Comparison of ENCODE assay signal across 24 mouse cellular contexts in the genomic region with DNA sequence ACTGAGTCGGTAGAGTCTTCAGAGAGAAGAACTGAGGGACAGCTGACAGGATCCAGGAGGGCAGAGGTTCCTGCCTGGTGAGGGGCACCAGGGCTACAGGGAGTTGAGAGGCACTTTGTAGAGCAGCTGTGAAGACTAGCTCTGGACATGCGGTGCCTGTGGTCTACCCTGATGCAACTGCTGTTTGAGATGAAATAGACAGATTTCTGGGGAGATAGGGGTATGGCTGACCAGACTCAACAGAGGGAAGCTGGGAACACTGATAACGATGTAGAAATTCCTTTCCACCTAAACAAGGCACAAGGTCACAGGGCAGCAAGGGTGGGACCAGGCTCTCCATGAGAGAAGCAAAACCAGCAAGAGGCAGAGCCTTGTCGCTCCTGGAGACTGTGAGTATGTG. TPM values are rescaled to one million over a fixed set of nuclear protein-coding genes. Genes with fewer than 3 reads are reported as not detected.
A peak's percentile ranks its signal among the peaks of the same experiment; 100 is the strongest.
DNase-seq lines count a peak whose midpoint lies in the region; ATAC-seq lines count a peak whose summit lies in the region.
"Had no signal": no experiment of that assay in that cellular context is flagged by ENCODE, and none has a peak within 500 bp of the region (broad histone marks: within the 10 kb centered on the region; RNA-seq: fewer than 3 reads in every experiment).

No protein-coding gene starts in this region.

- H3K4me1 ChIP-seq in intestine, embryonic 14.5 days (replicated peaks; ENCODE audit: control insufficient read depth, insufficient read depth, low read length), result peaks cover 3% of the 10 kb centered on the region; the same call in 1 of the 2 replicates
- H3K4me1 ChIP-seq in intestine, embryonic 16.5 days (ENCODE audit: control insufficient read depth, insufficient read depth, low read length), result peaks cover 25% of the 10 kb centered on the region
- H3K4me1 ChIP-seq: forebrain, embryonic 12.5 days had no signal

- 50% methylated on average over 4 of the region's 4 CpGs for WGBS in intestine, embryonic 14.5 days
- 40% methylated on average over 4 of the region's 4 CpGs for WGBS in intestine, embryonic 16.5 days

- H3K9me3 ChIP-seq in intestine, embryonic 14.5 days (ENCODE audit: control insufficient read depth, low read length), result no peaks in the 10 kb centered on the region
- no peaks in the 10 kb centered on the region for H3K9me3 ChIP-seq in intestine, embryonic 16.5 days (ENCODE audit: control insufficient read depth, low read length)
- H3K9me3 ChIP-seq: embryonic facial prominence, embryonic 15.5 days; forebrain, embryonic 12.5 days had no signal

- no peaks in the 10 kb centered on the region for H3K36me3 ChIP-seq in intestine, embryonic 14.5 days (ENCODE audit: control insufficient read depth, insufficient read depth, low read length)
- H3K36me3 ChIP-seq in intestine, embryonic 16.5 days (ENCODE audit: control insufficient read depth, insufficient read depth, low read length), result no peaks in the 10 kb centered on the region
- H3K36me3 ChIP-seq: embryonic facial prominence, embryonic 15.5 days; forebrain, embryonic 12.5 days had no signal

- DNase-seq in intestine, embryonic 14.5 days (ENCODE audit: low spot score), result no peak
- no peak for DNase-seq in right cerebral cortex, postnatal 10 days (ENCODE audit: low spot score in 2 of 2)
- no peak for DNase-seq in adrenal gland, postnatal 10 days
- no peak for DNase-seq in left cerebral cortex, postnatal 10 days (ENCODE audit: extremely low spot score in 1 of 2, low spot score in 2 of 2)
- DNase-seq: adrenal gland, adult 2 months; adrenal gland, postnatal 36 days; cerebellum, adult 2 months; embryo, embryonic 11 days; gastrocnemius, postnatal 14 days; heart, postnatal 10 days had no signal

- no peak overlapping the region for H3K4me2 ChIP-seq in intestine, embryonic 14.5 days (ENCODE audit: low read length)
- no peak overlapping the region for H3K4me2 ChIP-seq in intestine, embryonic 16.5 days (ENCODE audit: low read depth, low read length)
- H3K4me2 ChIP-seq: embryonic facial prominence, embryonic 15.5 days; forebrain, embryonic 12.5 days; hindbrain, embryonic 14.5 days had no signal

- H3K27me3 ChIP-seq in intestine, embryonic 14.5 days (replicated peaks; ENCODE audit: control insufficient read depth, insufficient read depth, low read length), result no peaks in the 10 kb centered on the region
- H3K27me3 ChIP-seq in intestine, embryonic 16.5 days (replicated peaks; ENCODE audit: control insufficient read depth, insufficient read depth, low read length), result no peaks in the 10 kb centered on the region
- H3K27me3 ChIP-seq: embryonic facial prominence, embryonic 15.5 days; forebrain, embryonic 12.5 days had no signal

- 0 out of 2 replicates have a peak overlapping the region, but pooled peaks have one; percentile 33 for H3K27ac ChIP-seq in intestine, embryonic 14.5 days (ENCODE audit: low read depth)
- H3K27ac ChIP-seq in intestine, embryonic 16.5 days (ENCODE audit: low read length), result no peak overlapping the region
- H3K27ac ChIP-seq: embryonic facial prominence, embryonic 15.5 days; forebrain, embryonic 12.5 days; hindbrain, embryonic 14.5 days had no signal

- H3K9ac ChIP-seq in intestine, embryonic 14.5 days (ENCODE audit: low read length), result no peak overlapping the region
- H3K9ac ChIP-seq in intestine, embryonic 16.5 days (ENCODE audit: low read depth, low read length), result no peak overlapping the region
- H3K9ac ChIP-seq: embryonic facial prominence, embryonic 15.5 days; forebrain, embryonic 12.5 days; hindbrain, embryonic 14.5 days had no signal

- ATAC-seq in intestine, embryonic 14.5 days (replicated peaks; ENCODE audit: low FRiP score, low TSS enrichment, low read depth), result no peak
- no peak for ATAC-seq in intestine, embryonic 16.5 days
- ATAC-seq in granulocyte monocyte progenitor cell, adult 5-6 weeks (replicated peaks; ENCODE audit: poor library complexity, severe bottlenecking), result peak; percentile 84
- ATAC-seq in megakaryocyte-erythroid progenitor cell, adult 5-6 weeks (replicated peaks; ENCODE audit: low FRiP score, low TSS enrichment, poor library complexity, severe bottlenecking), result 0 out of 2 replicates have a peak, but pooled peaks have one; percentile 23
- ATAC-seq: forebrain, embryonic 16.5 days had no signal

- intact Hi-C loops in left cerebral cortex, postnatal 10 days (cut with DNase I), result no loop called here

- H3K4me3 ChIP-seq in intestine, embryonic 14.5 days (ENCODE audit: low read depth, low read length), result no peak overlapping the region
- H3K4me3 ChIP-seq in intestine, embryonic 16.5 days (ENCODE audit: low read length), result no peak overlapping the region
- H3K4me3 ChIP-seq: embryonic facial prominence, embryonic 15.5 days; erythroblast, embryonic 14.5 days; forebrain, embryonic 12.5 days had no signal

RNA-seq across cellular contexts. Expression of a gene that starts 45.8 kb away (rescaled TPM):
- polyA plus RNA-seq in intestine, embryonic 14.5 days (2014; fragmentation: Nextera tagmentation; extraction: Ambion mirVana), result not detected in 2 replicates
- polyA plus RNA-seq in intestine, embryonic 16.5 days (2015; fragmentation: Nextera tagmentation; extraction: Ambion mirVana), result not detected in 2 replicates
- total RNA-seq in granulocyte monocyte progenitor cell, adult 5-6 weeks (2014; fragmentation: Nextera tagmentation), result not detected in 2 replicates
- total RNA-seq in granulocyte monocyte progenitor cell, adult 5-6 weeks (2017), result 0.52 TPM in 2 replicates
- total RNA-seq in megakaryocyte-erythroid progenitor cell, adult 5-6 weeks (2014; fragmentation: Nextera tagmentation), result not detected in 2 replicates
- not detected in 2 replicates for total RNA-seq in megakaryocyte-erythroid progenitor cell, adult 5-6 weeks (2017)
- total RNA-seq in adrenal gland, postnatal 10 days (2021), result not detected
- not detected for total RNA-seq in left cerebral cortex, postnatal 10 days (2021)
- total RNA-seq: adrenal gland, adult 2 months; adrenal gland, postnatal 36 days; ES-E14; gastrocnemius, adult 18-20 months; gastrocnemius, postnatal 14 days; heart, postnatal 10 days; hematopoietic stem cell, adult 5-6 weeks had no signal
- polyA plus RNA-seq: cerebellum, adult 2 months; embryonic facial prominence, embryonic 11.5 days; embryonic facial prominence, embryonic 15.5 days; erythroblast, embryonic 14.5 days; forebrain, embryonic 12.5 days; forebrain, embryonic 16.5 days; gonadal fat pad, adult 2 months; heart, embryonic 14.5 days had no signal

Comparison
In these comparisons a context has a peak if more than half of its experiments do, and no peak if none do; other contexts are left out.
1. ATAC-seq: peak in granulocyte monocyte progenitor cell, adult 5-6 weeks (single experiment) and megakaryocyte-erythroid progenitor cell, adult 5-6 weeks (single experiment); none in intestine, embryonic 14.5 days (single experiment) and intestine, embryonic 16.5 days (single experiment).